Mouse (Mus musculus) testis, adult 2 months (tissue): ENCODE measurements at regions not wholly inside any gene's neighbourhood (a gene's known extent, or its start where the extent isn't known, plus 50 kb on each side); places are given as distances from the start of the nearest gene placed in this dataset.

Experiments
- H3K27ac ChIP-seq: fragments of 200-500 bp; 2 replicates; pipeline ENCODE4 v1.5.1; 2012; ENCODE audit warnings: low read depth, low read length; ENCODE audit not compliant: control insufficient read depth, insufficient read depth
- H3K27me3 ChIP-seq: fragments of 200-500 bp; 2 replicates; pipeline ENCODE4 v1.6.1; 2012; ENCODE audit warnings: mild to moderate bottlenecking, low read length, moderate library complexity; ENCODE audit not compliant: control insufficient read depth, insufficient read depth
- H3K36me3 ChIP-seq: fragments of 200-500 bp; 2 replicates; pipeline ENCODE4 v1.6.1; 2012; ENCODE audit warnings: mild to moderate bottlenecking, low read length; ENCODE audit not compliant: control insufficient read depth, insufficient read depth
- H3K4me1 ChIP-seq: fragments of 200-500 bp; 2 replicates; pipeline ENCODE4 v1.6.1; 2012; ENCODE audit warnings: low read length; ENCODE audit not compliant: control insufficient read depth, insufficient read depth
- H3K4me3 ChIP-seq: fragments of 200-500 bp; 2 replicates; pipeline ENCODE4 v1.5.1; 2012; ENCODE audit warnings: low read depth, mild to moderate bottlenecking, low read length, moderate library complexity, mixed read lengths; ENCODE audit not compliant: control insufficient read depth
- CTCF ChIP-seq: fragments of 200-500 bp; IDR thresholded peaks from 2 replicates; pipeline ENCODE4 v1.5.1; 2012; ENCODE audit warnings: low read depth, mild to moderate bottlenecking, inconsistent platforms, low read length, moderate library complexity; ENCODE audit not compliant: control insufficient read depth, insufficient read depth, insufficient replicate concordance
- POLR2A ChIP-seq: fragments of 200-500 bp; IDR thresholded peaks from 2 replicates; pipeline ENCODE4 v1.6.1; 2012; ENCODE audit warnings: low read depth, mild to moderate bottlenecking, inconsistent platforms, low read length, moderate library complexity; ENCODE audit not compliant: control insufficient read depth

- no peaks in the 10 kb centered on the region; the same call in 1 of the 2 replicates for H3K4me1 ChIP-seq
- no peaks in the 10 kb centered on the region for H3K27me3 ChIP-seq
- H3K36me3 ChIP-seq, result no peaks in the 10 kb centered on the region
- H3K4me3 ChIP-seq, result no peak overlapping the region
- H3K27ac ChIP-seq, result no peak overlapping the region
- TF ChIP-seq CTCF, result no peak
- TF ChIP-seq POLR2A, result no peak
Measured at GRCm38 (mm10) chr1:88839977-88840628, 138.1 kb upstream of the Arl4c start.

DNA sequence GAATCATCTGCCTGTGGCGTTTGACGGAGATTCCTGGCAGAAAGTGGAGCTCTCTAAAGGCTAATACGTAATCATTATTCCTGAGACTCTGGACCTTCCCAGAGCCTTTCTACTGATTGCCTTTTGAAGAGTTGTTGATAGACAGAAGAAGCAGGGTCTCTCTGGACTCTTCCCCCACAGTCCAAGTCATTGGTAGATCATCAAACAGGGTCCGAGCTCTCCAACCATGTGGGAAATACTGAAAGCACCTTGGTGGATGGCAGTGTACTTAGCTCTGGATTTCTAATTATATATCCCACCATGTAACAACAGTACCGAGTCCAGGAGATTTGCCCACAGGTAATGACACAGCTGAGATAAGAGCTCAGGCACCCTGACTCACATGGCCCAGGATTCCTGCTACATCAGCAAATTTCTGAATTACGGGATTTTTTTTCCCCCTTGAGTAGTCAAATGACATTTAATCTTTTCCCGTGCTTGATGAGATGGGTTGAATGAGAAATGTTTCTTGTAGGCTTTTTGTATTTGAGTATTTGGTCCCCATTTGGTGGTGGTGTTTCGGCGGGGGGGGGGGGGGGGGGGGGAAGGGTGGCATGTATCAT is 139.1 kb upstream of the Arl4c start:
- no peaks in the 10 kb centered on the region for H3K36me3 ChIP-seq
- H3K4me3 ChIP-seq, result no peak overlapping the region
- TF ChIP-seq POLR2A (no peak), CTCF (no peak)
- no peaks in the 10 kb centered on the region; the same call in 1 of the 2 replicates for H3K4me1 ChIP-seq
- no peak overlapping the region for H3K27ac ChIP-seq
- no peaks in the 10 kb centered on the region for H3K27me3 ChIP-seq

GRCm38 (mm10) chr1:88847333-88848091 is 145.5 kb upstream of the Arl4c start:
- Histone ChIP-seq H3K27me3 (no peaks in the 10 kb centered on the region), H3K4me3 (no peak overlapping the region), H3K27ac (no peak overlapping the region), H3K36me3 (no peaks in the 10 kb centered on the region), H3K4me1 (no peaks in the 10 kb centered on the region)
- TF ChIP-seq CTCF (no peak), POLR2A (no peak)

DNA sequence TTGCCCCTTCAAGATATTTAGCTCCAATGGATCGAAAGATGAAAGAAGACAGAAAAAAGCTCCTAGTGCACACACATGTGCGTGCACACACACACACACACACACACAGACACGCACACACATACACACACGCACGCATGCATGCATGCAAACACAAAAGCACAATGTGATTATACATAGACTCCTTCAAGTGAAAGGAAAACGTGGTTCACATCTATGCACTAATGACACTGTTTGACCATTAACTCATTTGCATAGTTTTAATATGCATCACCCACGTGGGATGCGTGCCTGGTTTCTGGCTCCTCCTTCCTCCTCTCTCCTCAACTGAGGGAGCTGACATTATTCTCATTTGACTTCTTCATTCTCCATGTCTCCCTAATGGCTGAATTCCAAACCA is 146.2 kb upstream of the Arl4c start:
- Histone ChIP-seq H3K27ac (no peak overlapping the region), H3K36me3 (no peaks in the 10 kb centered on the region), H3K4me3 (no peak overlapping the region), H3K4me1 (no peaks in the 10 kb centered on the region), H3K27me3 (no peaks in the 10 kb centered on the region)
- TF ChIP-seq POLR2A (no peak), CTCF (no peak)

DNA sequence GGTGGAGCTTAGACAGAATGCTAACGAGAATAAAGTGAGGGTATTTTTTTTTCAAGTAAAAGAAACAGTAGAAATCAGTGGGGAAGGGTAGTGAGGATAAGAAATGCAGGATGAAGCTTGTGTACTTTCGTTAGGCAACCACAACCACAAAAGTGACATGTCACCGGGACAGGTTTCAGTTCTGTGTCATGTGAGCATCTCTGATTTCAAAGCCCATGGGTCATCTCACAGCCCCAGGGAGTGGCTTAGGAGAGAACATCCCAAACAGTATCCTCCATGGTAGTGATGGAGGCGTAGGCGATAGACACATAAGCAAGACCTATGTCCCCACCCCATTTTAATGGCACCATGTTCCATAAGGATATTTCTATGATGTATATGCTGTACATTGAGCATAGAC is 147.4 kb upstream of the Arl4c start:
- Histone ChIP-seq H3K4me3 (no peak overlapping the region), H3K27me3 (no peaks in the 10 kb centered on the region), H3K36me3 (no peaks in the 10 kb centered on the region), H3K4me1 (no peaks in the 10 kb centered on the region), H3K27ac (no peak overlapping the region)
- TF ChIP-seq POLR2A (no peak), CTCF (no peak)

DNA sequence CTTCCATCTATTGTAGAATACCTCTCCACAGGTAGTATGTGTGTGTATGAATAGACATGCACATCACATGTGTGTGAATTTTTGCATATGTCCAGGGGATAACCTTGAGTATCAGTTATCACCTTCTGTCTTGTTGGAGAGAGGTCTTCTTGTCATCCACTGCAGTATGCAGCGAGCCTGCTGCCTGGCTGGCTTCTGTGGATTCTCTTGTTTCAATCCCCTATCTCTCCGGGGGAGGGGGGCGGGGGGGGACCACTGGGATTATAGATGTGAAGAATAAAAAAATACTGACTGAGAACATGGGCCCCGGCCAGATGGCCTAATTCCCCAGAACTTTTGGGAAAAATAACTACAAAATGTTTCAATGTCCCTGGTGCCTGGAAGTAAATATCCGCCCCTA is 149.9 kb upstream of the Arl4c start:
- Histone ChIP-seq H3K4me1 (no peaks in the 10 kb centered on the region), H3K27me3 (no peaks in the 10 kb centered on the region), H3K27ac (no peak overlapping the region), H3K4me3 (no peak overlapping the region), H3K36me3 (no peaks in the 10 kb centered on the region)
- no peak for TF ChIP-seq CTCF
- no peak for TF ChIP-seq POLR2A

DNA sequence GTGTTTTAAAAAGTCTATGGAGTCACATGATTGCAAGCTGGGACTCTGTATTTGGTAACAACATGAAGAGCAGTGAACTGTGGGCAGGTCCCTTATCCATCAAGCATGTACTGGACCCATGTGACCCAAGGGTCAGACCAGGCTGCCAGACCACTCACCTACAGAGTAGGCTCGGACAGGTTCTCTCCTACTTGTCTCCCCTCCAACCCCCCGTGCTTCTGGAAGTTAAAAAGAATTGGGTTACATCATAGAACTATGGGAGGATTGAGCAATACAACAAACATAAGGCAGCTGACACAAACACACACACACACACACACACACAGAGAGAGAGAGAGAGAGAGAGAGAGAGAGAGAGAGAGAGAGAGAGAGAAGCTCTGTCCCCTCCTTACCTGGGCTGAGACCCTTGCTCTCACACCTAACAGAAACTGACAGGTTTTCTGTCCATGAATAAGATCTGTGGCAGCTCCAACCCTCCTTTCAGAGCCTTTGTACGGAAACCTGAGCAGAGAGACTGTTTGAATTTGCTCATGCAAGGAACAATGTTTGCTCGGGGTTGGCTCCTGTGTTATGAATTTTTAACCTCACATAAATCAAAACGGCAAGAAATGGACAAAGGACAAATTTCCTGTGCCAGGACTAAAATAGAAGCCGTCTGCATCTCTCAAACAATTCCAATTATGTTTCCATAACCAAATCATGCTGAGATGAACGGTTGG is 159.0 kb upstream of the Arl4c start:
- H3K27ac ChIP-seq, result no peak overlapping the region
- no peaks in the 10 kb centered on the region for H3K4me1 ChIP-seq
- no peaks in the 10 kb centered on the region for H3K36me3 ChIP-seq
- no peak for TF ChIP-seq CTCF
- TF ChIP-seq POLR2A, result no peak
- no peak overlapping the region for H3K4me3 ChIP-seq
- H3K27me3 ChIP-seq, result no peaks in the 10 kb centered on the region
